Mouse (Mus musculus): ENCODE measurements around the gene Lgals3bp. TPM values are rescaled to one million over a fixed set of nuclear protein-coding genes. Genes with fewer than 3 reads are reported as not detected.

The Lgals3bp gene
- polyA plus RNA-seq, 1 experiment from 2014 or later = 113 TPM

GRCm38 (mm10) chr11:118365171-118365570 is 36.7 kb downstream of the Lgals3bp start:
- no peak for TF ChIP-seq CTCF (IDR thresholded peaks at IDR 0.05)
- ChIA-PET POLR2A (interaction anchor here (1.1 kb wide), 1 partner anchor 76 kb away, joined by 5 read pairs; no protein-coding TSS in a partner anchor), CTCF (interaction anchor here (1.0 to 2.3 kb wide), 3 partner anchors 14 to 49 kb away, joined by 3 to 5 read pairs (median 5); no protein-coding TSS in a partner anchor)
- DNase-seq (ENCODE audit: low read depth, low spot score) = peak; percentile 80
- H3K27me3 ChIP-seq = no peaks in the 10 kb centered on the region
- in situ Hi-C loops (cut with MboI; ENCODE audit: low pct_unique_long_range_greater_than_20kb) = loop anchor here (5.0 kb wide), 1 partner anchor 43 kb away; no protein-coding TSS in a partner anchor
- peak; percentile 61 for ATAC-seq

- POLR2A ChIA-PET = interaction anchor here (1.6 kb wide), 1 partner anchor 10 kb away, joined by 7 read pairs; no protein-coding TSS in a partner anchor
- TF ChIP-seq CTCF (IDR thresholded peaks at IDR 0.05) = no peak
- DNase-seq (ENCODE audit: low read depth, low spot score) (no peak), ATAC-seq (no peak)
- CTCF ChIA-PET = interaction anchor here (1.0 to 1.8 kb wide), 2 partner anchors 14 to 16 kb away, joined by 3 to 5 read pairs; no protein-coding TSS in a partner anchor
- in situ Hi-C loops (cut with MboI; ENCODE audit: low pct_unique_long_range_greater_than_20kb) = no loop called here
- no peaks in the 10 kb centered on the region for H3K27me3 ChIP-seq
Measured at GRCm38 (mm10) chr11:118364021-118364420, 37.9 kb downstream of the Lgals3bp start.

GRCm38 (mm10) chr11:118362971-118363518 is 38.8 kb downstream of the Lgals3bp start:
- ChIA-PET POLR2A (interaction anchor here (0.7 to 1.6 kb wide), 4 partner anchors 9 to 27 kb away, joined by 3 to 7 read pairs (median 3); no protein-coding TSS in a partner anchor), CTCF (interaction anchor here (1.0 to 1.8 kb wide), 3 partner anchors 12 to 17 kb away, joined by 3 to 5 read pairs (median 5); no protein-coding TSS in a partner anchor)
- H3K27me3 ChIP-seq = no peaks in the 10 kb centered on the region
- ATAC-seq = peak; percentile 67
- in situ Hi-C loops (cut with MboI; ENCODE audit: low pct_unique_long_range_greater_than_20kb) = no loop called here
- no peak for TF ChIP-seq CTCF (IDR thresholded peaks at IDR 0.05)
- DNase-seq (ENCODE audit: low read depth, low spot score) = peak; percentile 75

DNA sequence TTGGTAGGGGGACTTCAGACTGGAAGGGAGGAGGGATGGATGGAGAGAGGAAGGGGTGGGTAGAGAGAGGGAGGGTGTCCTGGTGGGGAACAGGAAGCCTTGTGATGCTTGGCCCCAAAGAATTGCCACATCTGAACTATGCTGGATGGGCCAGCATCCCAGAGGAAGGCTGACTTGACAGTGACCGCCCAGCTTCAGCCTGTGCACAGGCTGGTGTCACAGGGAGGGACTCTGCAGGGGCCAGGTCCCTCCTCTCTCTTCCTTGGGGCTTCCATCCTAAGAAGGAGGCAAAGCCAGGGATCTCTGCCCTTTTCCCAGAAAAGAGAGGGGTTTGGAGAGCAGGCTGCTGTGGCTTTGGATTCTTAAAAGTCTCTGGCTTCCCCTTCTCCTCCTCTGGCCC is 39.4 kb downstream of the Lgals3bp start:
- CTCF ChIA-PET = interaction anchor here (1.5 kb wide), 1 partner anchor 13 kb away, joined by 5 read pairs; no protein-coding TSS in a partner anchor
- ATAC-seq (no peak), DNase-seq (ENCODE audit: low read depth, low spot score) (no peak)
- in situ Hi-C loops (cut with MboI; ENCODE audit: low pct_unique_long_range_greater_than_20kb) = no loop called here
- TF ChIP-seq CTCF (IDR thresholded peaks at IDR 0.05) = no peak
- POLR2A ChIA-PET = interaction anchor here (1.3 to 1.6 kb wide), 3 partner anchors 8 to 16 kb away, joined by 3 to 7 read pairs (median 3); no protein-coding TSS in a partner anchor
- no peaks in the 10 kb centered on the region for H3K27me3 ChIP-seq

- ATAC-seq (no peak), DNase-seq (ENCODE audit: low read depth, low spot score) (no peak)
- no peaks in the 10 kb centered on the region for H3K27me3 ChIP-seq
- no peak for TF ChIP-seq CTCF (IDR thresholded peaks at IDR 0.05)
- in situ Hi-C loops (cut with MboI; ENCODE audit: low pct_unique_long_range_greater_than_20kb) = no loop called here
- CTCF ChIA-PET = interaction anchor here (1.0 kb wide), 1 partner anchor 11 kb away, joined by 3 read pairs; no protein-coding TSS in a partner anchor
- POLR2A ChIA-PET = no interaction called here
Measured at GRCm38 (mm10) chr11:118360907-118361341, 41.0 kb downstream of the Lgals3bp start.

DNA sequence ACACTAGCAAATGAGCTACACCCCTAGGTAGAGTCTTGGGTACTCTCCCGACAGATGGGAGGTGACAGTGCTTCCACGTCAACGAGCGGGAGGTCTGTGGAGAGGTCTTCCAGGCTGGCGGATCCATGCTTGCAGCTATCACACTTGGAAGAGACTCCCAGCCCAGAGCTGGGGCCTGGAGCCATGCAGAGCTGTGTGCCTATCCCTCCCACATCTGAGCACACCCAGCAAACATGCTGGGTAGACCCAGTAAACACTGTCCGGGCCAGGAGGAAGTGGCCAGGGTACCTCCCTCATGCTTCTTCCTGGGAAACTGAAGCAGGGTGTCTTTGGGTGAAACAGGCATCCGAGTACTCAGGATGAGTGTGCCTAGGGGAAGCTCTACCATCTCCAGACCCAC is 41.4 kb downstream of the Lgals3bp start:
- no peak for ATAC-seq

GRCm38 (mm10) chr11:118355640-118356039 is 46.3 kb downstream of the Lgals3bp start, which contains the start of gene Timp2:
TSS of gene Timp2 (minus strand) at chr11:118355740.
- CTCF ChIA-PET = no interaction called here
- DNase-seq (ENCODE audit: low read depth, low spot score) (no peak), ATAC-seq (no peak)
- POLR2A ChIA-PET = no interaction called here
- in situ Hi-C loops (cut with MboI; ENCODE audit: low pct_unique_long_range_greater_than_20kb) = no loop called here
- H3K27me3 ChIP-seq = no peaks in the 10 kb centered on the region
- TF ChIP-seq CTCF (IDR thresholded peaks at IDR 0.05) = no peak

More for the DNA sequence above, 41.4 kb downstream of the Lgals3bp start:
- in situ Hi-C loops (cut with MboI; ENCODE audit: low pct_unique_long_range_greater_than_20kb) = no loop called here
- POLR2A ChIA-PET = no interaction called here
- TF ChIP-seq CTCF (IDR thresholded peaks at IDR 0.05) = no peak
- H3K27me3 ChIP-seq = no peaks in the 10 kb centered on the region
- CTCF ChIA-PET = interaction anchor here (1.0 kb wide), 1 partner anchor 11 kb away, joined by 3 read pairs; no protein-coding TSS in a partner anchor
- DNase-seq (ENCODE audit: low read depth, low spot score) = no peak

DNA sequence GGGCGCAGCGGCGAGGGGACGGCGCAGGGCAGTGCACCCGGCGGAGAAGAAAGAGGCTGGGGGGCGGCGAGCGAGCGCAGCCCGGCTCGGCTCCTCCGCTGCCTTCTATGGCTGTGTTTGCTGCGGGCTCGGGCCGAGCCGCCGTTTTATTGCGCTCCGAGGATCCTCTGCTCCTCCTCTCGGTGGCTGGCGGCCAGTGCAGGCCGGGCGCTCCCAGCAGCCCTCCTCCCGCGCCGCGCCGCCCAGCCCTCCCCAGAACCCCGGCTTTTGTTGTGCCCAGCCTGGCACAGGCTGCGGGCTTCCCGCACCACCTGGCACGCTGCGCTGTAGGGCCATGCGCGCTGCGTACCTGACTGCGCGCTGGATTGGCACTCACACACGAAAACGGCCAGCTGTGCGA is 46.7 kb downstream of the Lgals3bp start:
- POLR2A ChIA-PET = interaction anchor here (2.2 kb wide), 1 partner anchor 27 kb away, joined by 8 read pairs; no protein-coding TSS in a partner anchor
- no peak for TF ChIP-seq CTCF (IDR thresholded peaks at IDR 0.05)
- ATAC-seq (peak; percentile 89), DNase-seq (ENCODE audit: low read depth, low spot score) (no peak)
- CTCF ChIA-PET = no interaction called here
- H3K27me3 ChIP-seq = no peaks in the 10 kb centered on the region
- in situ Hi-C loops (cut with MboI; ENCODE audit: low pct_unique_long_range_greater_than_20kb) = no loop called here

DNA sequence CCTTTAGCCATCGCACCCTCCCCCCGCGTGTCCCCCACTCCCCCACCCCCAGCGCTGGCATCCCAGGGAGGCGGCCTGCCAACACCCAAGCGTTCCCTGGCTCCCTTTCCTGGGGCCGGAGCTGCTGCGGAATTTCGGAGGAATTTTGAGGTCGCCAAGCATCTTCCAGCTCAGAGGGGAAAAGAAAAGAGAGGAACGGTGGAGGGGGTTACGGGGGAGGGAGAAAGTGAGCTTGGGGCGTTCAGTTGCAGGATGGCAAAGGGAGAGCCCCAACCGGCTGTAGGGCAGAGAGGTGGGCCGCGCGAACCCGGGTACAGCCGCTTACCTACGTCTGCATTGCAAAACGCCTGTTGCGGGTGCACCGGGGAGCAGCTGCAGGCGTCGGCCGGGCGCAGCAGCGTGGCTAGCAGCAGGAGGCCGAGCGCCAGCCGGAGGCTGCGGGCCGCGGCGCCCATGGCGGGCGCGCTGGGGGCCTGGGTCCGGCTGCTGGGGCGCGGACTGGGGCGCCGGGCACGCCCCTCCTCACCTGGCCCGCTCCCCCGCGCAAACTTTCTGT is 47.2 kb downstream of the Lgals3bp start:
- H3K27me3 ChIP-seq = no peaks in the 10 kb centered on the region
- ATAC-seq (peak; percentile 26), DNase-seq (ENCODE audit: low read depth, low spot score) (no peak)
- in situ Hi-C loops (cut with MboI; ENCODE audit: low pct_unique_long_range_greater_than_20kb) = no loop called here
- CTCF ChIA-PET = interaction anchor here (1.1 kb wide), 1 partner anchor 47 kb away, joined by 3 read pairs; the partner anchor contains the start of gene Lgals3bp
- POLR2A ChIA-PET = interaction anchor here (0.7 to 2.2 kb wide), 5 partner anchors 8 to 38 kb away, joined by 3 to 8 read pairs (median 4); no protein-coding TSS in a partner anchor
- no peak for TF ChIP-seq CTCF (IDR thresholded peaks at IDR 0.05)

DNA sequence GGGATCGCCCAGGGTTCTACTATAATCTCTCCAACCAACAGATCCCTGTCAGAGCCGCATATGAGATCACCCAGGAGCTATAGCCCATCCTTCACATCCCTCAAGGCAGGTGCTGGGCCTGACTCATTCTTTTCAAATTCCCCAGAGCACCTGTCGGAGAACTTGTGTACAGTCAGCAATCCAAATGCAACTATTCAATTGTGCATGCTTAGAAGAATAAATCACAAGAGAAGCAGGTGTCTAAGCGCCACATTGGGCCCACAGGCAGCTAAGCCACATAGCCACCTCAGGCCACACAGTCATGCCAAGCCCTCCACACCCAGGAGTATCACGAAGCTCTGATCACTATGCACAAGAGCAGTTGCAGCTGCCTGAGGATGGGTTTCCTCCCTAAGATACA is 52.4 kb downstream of the Lgals3bp start:
- DNase-seq (ENCODE audit: low read depth, low spot score) (no peak), ATAC-seq (no peak)
- no peaks in the 10 kb centered on the region for H3K27me3 ChIP-seq
- ChIA-PET CTCF (interaction anchor here (0.9 to 1.4 kb wide), 2 partner anchors 11 to 14 kb away, joined by 3 to 5 read pairs; no protein-coding TSS in a partner anchor), POLR2A (interaction anchor here (0.6 to 2.3 kb wide), 5 partner anchors 11 to 215 kb away, joined by 3 to 5 read pairs (median 3); no protein-coding TSS in a partner anchor)
- no peak for TF ChIP-seq CTCF (IDR thresholded peaks at IDR 0.05)
- in situ Hi-C loops (cut with MboI; ENCODE audit: low pct_unique_long_range_greater_than_20kb) = no loop called here

All from Patski (cell line).